Mouse (Mus musculus) E14TG2a.4 (cell line): ENCODE results near the gene Ddx19b.

Experiments
- H3K27me3 ChIP-seq: 2 replicates; pipeline ENCODE4 v1.6.1; 2014; ENCODE audit warnings: low read length, control low read depth; ENCODE audit not compliant: insufficient read depth
- H3K36me3 ChIP-seq: 2 replicates; pipeline ENCODE4 v1.6.1; 2014; ENCODE audit warnings: low read length, control low read depth; ENCODE audit not compliant: insufficient read depth
- H3K4me1 ChIP-seq: replicated peaks from 2 replicates; pipeline ENCODE4 v1.6.1; 2014; ENCODE audit warnings: low read depth, low read length, control low read depth
- H3K4me3 ChIP-seq: replicated peaks from 2 replicates; pipeline ENCODE4 v1.5.1; 2014; ENCODE audit warnings: mild to moderate bottlenecking, low read length
- H3K9me3 ChIP-seq: 2 replicates; pipeline ENCODE4 v1.6.1; 2014; ENCODE audit warnings: low read length, control low read depth
- CTCF ChIP-seq: conservative IDR thresholded peaks from 2 replicates; pipeline ENCODE4 v1.5.1; 2014; ENCODE audit warnings: low read length
- NANOG ChIP-seq: IDR thresholded peaks from 2 replicates; pipeline ENCODE4 v1.6.1; 2014; ENCODE audit warnings: borderline replicate concordance, low read length, mixed read lengths
- POU5F1 ChIP-seq: IDR thresholded peaks from 2 replicates; pipeline ENCODE4 v1.6.1; 2014; ENCODE audit warnings: low read length, borderline replicate concordance

The Ddx19b gene

DNA sequence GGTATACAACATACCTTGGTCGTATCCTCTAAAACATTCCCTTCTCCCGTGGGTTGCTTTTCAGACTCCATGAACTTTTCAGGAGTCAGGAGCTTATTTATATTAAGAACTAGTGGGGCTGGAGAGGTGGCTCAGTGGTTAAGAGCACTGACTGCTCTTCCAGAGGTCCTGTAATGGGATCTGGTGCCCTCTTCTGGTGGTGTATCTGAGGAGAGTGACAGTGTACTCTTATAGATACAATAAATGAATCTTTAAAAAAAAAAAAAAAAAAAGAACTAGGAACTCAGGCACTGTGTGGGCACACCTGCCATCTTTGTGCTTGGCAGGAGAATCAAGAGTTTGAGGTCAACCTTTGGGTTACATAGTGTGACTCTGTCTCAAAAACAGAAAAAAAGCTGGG lies 17.1 kb upstream of the Ddx19b start:
- H3K27me3 ChIP-seq: no peaks in the 10 kb centered on the region
- peaks cover under 1% of the 10 kb centered on the region; the same call in 1 of the 2 replicates for H3K4me1 ChIP-seq
- no peak for TF ChIP-seq NANOG
- no peak for TF ChIP-seq POU5F1
- no peak for TF ChIP-seq CTCF
- H3K36me3 ChIP-seq: peaks cover 100% of the 10 kb centered on the region
- no peak overlapping the region for H3K4me3 ChIP-seq
- no peaks in the 10 kb centered on the region for H3K9me3 ChIP-seq

DNA sequence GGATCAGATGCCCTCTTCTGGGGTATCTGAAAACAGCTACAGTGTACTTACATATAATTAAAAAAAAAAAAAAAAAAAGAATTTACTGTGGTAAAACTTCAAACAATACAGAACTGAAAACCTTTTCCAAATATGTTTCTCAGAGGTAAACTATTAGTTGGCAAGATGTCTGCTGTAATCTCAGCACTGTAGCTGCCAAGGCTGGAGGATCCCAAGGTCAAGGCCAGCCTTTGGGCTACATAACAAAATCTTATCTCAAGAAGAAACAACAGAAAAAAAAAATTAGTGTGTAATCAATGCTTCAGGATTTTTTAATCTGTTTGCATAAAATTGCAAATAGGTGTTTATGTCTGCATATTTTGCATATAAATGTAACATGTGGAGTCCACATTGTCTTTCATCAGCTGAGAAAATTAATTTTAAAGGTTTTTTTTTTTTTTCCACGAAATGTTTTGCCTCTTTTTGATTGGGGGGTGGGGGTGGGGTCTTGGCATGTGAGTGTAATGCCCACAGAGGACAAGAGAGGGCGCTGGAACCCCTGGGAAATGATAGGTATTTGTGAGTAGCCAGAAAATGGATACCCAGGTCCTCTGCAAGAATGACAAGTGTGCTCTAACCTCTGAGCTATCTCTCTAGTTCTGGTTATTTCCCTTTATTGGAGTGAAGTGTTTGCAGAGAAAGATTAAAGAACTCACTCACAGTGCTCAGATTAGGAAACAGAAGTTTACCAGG lies 12.6 kb upstream of the Ddx19b start:
- H3K9me3 ChIP-seq: no peaks in the 10 kb centered on the region
- peaks cover 24% of the 10 kb centered on the region for H3K4me1 ChIP-seq
- no peak overlapping the region for H3K4me3 ChIP-seq
- TF ChIP-seq CTCF (peak; percentile 82), POU5F1 (no peak)
- peaks cover 100% of the 10 kb centered on the region for H3K36me3 ChIP-seq
- H3K27me3 ChIP-seq: no peaks in the 10 kb centered on the region

DNA sequence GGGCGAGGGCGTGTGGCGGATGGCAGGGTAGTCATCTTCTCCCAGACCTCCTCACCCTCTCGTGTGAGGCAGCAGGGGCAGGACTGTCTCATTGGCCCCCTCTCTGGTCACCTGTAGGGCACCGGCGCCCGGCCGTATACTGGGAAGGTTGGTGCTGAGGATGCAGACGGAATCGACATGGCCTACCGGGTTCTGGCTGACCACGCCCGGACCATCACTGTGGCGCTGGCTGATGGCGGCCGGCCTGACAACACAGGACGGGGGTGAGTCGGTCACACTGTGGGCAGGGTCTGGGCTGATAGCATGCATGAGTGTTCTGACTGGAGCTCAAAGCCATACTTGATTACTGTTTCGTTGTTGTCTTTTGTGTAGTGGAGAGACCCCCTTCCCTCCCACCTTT lies 11.0 kb upstream of the Ddx19b start:
- Histone ChIP-seq H3K9me3 (no peaks in the 10 kb centered on the region), H3K36me3 (peaks cover 100% of the 10 kb centered on the region), H3K4me3 (no peak overlapping the region), H3K4me1 (peaks cover 24% of the 10 kb centered on the region), H3K27me3 (no peaks in the 10 kb centered on the region)
- TF ChIP-seq NANOG (no peak), CTCF (no peak), POU5F1 (no peak)

DNA sequence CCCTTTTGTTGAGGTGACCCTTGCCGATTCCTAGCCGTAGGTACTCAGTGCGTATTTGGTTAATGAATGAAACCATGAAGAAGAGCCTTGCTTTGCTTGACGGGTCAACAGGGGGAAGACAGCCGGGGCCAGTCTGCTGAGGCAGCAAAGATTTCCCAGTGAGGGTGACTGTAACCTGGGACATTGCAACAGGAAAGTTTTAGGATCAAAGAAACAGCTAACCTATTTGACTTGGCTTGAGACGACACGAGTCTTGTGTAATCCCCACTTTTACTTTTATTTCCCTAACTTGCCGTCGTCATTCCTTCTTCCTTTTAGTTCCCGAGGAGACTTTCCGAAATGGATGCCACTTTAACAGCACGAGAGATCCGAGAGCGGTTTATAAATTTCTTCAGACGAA lies 5.0 kb upstream of the Ddx19b start:
- no peak overlapping the region for H3K4me3 ChIP-seq
- peaks cover 65% of the 10 kb centered on the region for H3K36me3 ChIP-seq
- H3K9me3 ChIP-seq: no peaks in the 10 kb centered on the region
- peaks cover 49% of the 10 kb centered on the region for H3K4me1 ChIP-seq
- TF ChIP-seq NANOG (no peak), POU5F1 (no peak), CTCF (no peak)
- no peaks in the 10 kb centered on the region for H3K27me3 ChIP-seq

DNA sequence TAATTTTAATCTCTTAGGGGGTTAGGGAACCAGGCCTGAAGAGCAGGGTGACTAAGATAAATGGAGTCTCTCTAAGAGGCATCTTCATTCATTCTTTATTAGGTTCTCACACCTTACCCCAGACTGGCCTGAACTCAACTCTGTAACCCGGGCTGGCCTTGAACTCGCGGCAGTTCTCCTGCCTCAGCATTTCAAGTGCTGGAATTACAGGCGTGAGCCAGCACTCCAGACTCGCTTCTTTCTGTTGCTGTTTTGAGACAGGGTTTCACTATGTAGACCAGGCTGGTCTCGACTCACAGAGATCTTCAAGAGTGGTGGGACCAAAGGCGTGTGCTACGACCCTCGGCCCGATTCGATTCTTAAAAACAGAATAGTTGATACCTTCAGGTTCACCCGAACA lies 2.7 kb upstream of the Ddx19b start:
- H3K4me3 ChIP-seq: peak overlapping the region; percentile 91
- no peaks in the 10 kb centered on the region for H3K9me3 ChIP-seq
- no peak for TF ChIP-seq POU5F1
- TF ChIP-seq CTCF: no peak
- no peak for TF ChIP-seq NANOG
- no peaks in the 10 kb centered on the region for H3K27me3 ChIP-seq
- peaks cover 60% of the 10 kb centered on the region for H3K4me1 ChIP-seq
- peaks cover 42% of the 10 kb centered on the region for H3K36me3 ChIP-seq

DNA sequence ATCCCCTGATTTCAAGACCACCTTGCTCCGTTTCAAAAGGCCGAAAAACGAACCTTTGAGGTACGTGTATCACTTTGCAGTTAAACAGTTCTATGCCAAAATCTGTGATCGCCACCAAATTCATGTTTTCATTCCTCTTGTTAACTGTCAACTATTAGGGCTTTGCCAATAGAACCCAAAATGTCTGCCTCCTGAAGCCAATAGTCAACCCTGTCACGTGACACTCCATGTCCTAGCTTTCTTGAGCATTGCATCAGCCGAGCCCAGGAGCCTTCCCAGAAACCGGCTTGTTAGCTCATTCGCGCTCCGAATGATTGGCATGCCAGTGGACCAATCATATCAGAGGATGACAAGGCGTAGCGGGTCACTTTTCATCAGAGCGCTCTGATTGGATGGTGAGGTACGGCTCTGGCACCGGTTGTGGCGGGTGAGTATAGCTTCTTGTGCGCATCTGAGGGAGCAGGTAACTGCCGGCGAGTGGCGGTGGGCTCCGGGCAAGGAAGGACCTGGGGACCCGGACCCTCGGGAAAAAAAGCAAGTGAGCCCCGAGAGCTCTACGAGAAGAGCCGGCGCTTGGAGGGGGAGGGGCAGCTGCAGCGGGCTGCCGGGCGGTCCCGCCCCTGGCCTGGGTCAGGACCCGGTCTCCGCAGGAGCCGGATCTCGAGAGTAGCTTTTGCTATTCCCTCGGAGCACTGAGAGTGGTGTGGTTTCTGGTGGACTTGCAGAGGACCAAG lies 2.1 kb upstream of the Ddx19b start:
- Histone ChIP-seq H3K4me3 (peak overlapping the region; percentile 91), H3K9me3 (no peaks in the 10 kb centered on the region), H3K27me3 (no peaks in the 10 kb centered on the region), H3K4me1 (peaks cover 63% of the 10 kb centered on the region), H3K36me3 (peaks cover 35% of the 10 kb centered on the region)
- TF ChIP-seq POU5F1: no peak
- TF ChIP-seq CTCF: no peak
- no peak for TF ChIP-seq NANOG

DNA sequence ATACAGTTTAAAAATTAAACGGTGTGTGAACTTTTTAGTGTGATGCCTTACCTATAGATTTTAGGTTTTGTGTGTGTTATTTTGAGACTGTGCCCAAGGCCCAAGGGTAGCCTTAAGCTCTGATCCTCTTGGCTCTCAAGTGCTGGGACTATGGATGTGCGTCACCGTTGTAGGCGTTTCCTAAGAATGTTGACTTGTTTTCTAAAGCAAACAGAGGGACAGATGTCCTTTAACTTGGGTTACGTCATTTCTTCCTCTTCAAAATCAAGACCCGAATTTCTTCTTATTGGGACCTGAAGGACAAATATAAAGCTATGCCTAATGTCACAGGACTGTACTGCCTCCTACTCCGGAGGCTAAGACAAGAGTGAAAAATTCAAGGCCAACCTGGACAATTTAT lies 1.4 kb upstream of the Ddx19b start, which contains the start of gene Aars:
TSS of gene Aars (plus strand) at position 229 of the 400 bp plus-strand sequence.
- Histone ChIP-seq H3K4me1 (peaks cover 68% of the 10 kb centered on the region), H3K9me3 (no peaks in the 10 kb centered on the region), H3K4me3 (peak within 1 kb of the TSS; percentile 91), H3K27me3 (no peaks in the 10 kb centered on the region), H3K36me3 (peaks cover 28% of the 10 kb centered on the region)
- TF ChIP-seq NANOG (no peak), CTCF (no peak), POU5F1 (no peak)

DNA sequence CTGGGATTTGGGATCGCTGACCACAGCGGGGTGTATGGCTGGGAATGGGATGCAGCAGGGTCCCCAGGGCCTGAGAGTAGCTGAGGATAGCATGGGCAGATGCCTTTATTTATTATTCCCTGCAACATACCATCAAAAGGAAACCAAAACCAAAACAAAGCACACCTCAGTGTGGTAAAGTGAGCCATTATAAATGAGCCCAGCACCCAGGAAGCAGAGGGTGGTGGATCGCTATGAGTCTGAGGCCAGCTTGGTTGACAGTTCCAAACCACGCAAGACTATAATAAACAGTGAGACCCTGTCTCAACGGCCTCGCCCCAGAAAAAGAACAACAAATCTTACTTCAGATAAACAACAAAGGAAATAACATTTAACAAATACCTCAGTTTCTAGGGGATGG lies 1.5 kb downstream of the Ddx19b start:
- Histone ChIP-seq H3K27me3 (no peaks in the 10 kb centered on the region), H3K4me1 (peaks cover 54% of the 10 kb centered on the region), H3K9me3 (no peaks in the 10 kb centered on the region), H3K4me3 (peak overlapping the region; percentile 75), H3K36me3 (no peaks in the 10 kb centered on the region)
- TF ChIP-seq NANOG: no peak
- no peak for TF ChIP-seq CTCF
- TF ChIP-seq POU5F1: no peak
